Mouse (Mus musculus) B cell, adult 67 days (primary cell): ENCODE measurements around the gene Ubn1. TPM values are rescaled to one million over a fixed set of nuclear protein-coding genes. Genes with fewer than 3 reads are reported as not detected.

Experiments used
- total RNA-seq, 2 experiments: library from RNA; stranded (reverse); gene quantifications; 4 replicates each; pipeline ENCODE4 v1.2.4; 2023

Gene Ubn1
- total RNA-seq = 10 to 100 TPM; 77.1 to 82.6 TPM

GRCm38 (mm10) chr16:5049774-5050234, at the start of gene Ubn1, which contains the start of gene Glyr1:
Ubn1 (plus strand) TSS chr16:5050057.
Glyr1 (minus strand) TSS chr16:5049863.

DNA sequence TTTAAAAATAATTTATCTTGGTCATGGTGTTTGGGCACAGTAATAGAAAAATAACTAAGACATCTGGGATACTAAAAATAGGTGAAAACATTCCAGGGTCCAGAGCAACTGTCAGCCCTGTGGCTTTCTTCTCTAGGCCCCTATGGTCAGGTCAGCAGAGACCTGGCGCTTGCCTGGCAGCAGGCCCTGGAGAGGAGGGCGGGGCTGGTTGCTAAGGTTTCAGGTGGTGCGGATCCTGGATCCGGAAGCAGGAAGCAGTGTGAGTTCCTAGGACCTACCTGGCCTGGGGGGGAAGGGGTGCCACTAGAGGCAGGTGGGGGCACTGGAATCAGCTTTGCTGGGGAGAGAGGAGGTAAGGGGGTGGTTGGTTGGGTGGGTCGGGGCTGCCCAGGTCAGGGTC, 42.8 kb upstream of the Ubn1 start, which contains the start of gene Smim22:
Smim22 (plus strand) TSS at position 222 of the 400 bp plus-strand sequence.

GRCm38 (mm10) chr16:5013054-5013838, 36.6 kb upstream of the Ubn1 start, which contains the start of gene Rogdi:
Rogdi (minus strand) TSS chr16:5013553.

GRCm38 (mm10) chr16:5132401-5132801, 82.5 kb downstream of the Ubn1 start, which contains the start of gene Ppl:
Ppl (minus strand) TSS chr16:5132421.

Other genes starting within 250 kb of the Ubn1 start
- not detected for gene 4930562C15Rik, start 214.6 kb upstream of the Ubn1 start, total RNA-seq
- 100 to 1,000 TPM; 161 to 185 TPM for gene Ubald1, start 169.7 kb upstream of the Ubn1 start, total RNA-seq
- 100 to 1,000 TPM; 161 to 170 TPM for gene Mgrn1, start 163.8 kb upstream of the Ubn1 start, total RNA-seq
- 10 to 100 TPM; 48.0 to 66.5 TPM for gene Nudt16l1, start 111.3 kb upstream of the Ubn1 start, total RNA-seq
- 10 to 100 TPM; 97.4 to 99.5 TPM for gene Anks3, start 85.9 kb upstream of the Ubn1 start, total RNA-seq
- not detected for gene Sept12, start 52.2 kb upstream of the Ubn1 start, total RNA-seq
- gene Smim22, start 42.8 kb upstream of the Ubn1 start, total RNA-seq = not detected
- gene Rogdi, start 36.5 kb upstream of the Ubn1 start, total RNA-seq = 100 to 1,000 TPM; 112 to 123 TPM
- 100 to 1,000 TPM; 147 to 159 TPM for gene Glyr1, start 194 bp upstream of the Ubn1 start, total RNA-seq
- 1 to 10 TPM; 7.5 to 7.9 TPM for gene Ppl, start 82.4 kb downstream of the Ubn1 start, total RNA-seq
- under 1 TPM; 0.09 to 0.24 TPM for gene Sec14l5, start 97.1 kb downstream of the Ubn1 start, total RNA-seq
- 10 to 100 TPM; 30.2 to 40.0 TPM for gene Nagpa, start 154.0 kb downstream of the Ubn1 start, total RNA-seq
- gene AU021092, start 172.2 kb downstream of the Ubn1 start, total RNA-seq = not detected
- gene Alg1, start 183.6 kb downstream of the Ubn1 start, total RNA-seq = 10 to 100 TPM; 40.5 to 43.1 TPM
- gene Eef2kmt, start 205.9 kb downstream of the Ubn1 start, total RNA-seq = 10 to 100 TPM; 16.8 to 23.3 TPM